Mouse (Mus musculus) urinary bladder, postnatal 10 days (tissue): ENCODE measurements around the gene Ttc33.

Source experiments
- DNase-seq: peaks from one replicate; pipeline ENCODE4 v3.0.0; 2022; ENCODE audit warnings: low spot score

Ttc33 gene

DNA sequence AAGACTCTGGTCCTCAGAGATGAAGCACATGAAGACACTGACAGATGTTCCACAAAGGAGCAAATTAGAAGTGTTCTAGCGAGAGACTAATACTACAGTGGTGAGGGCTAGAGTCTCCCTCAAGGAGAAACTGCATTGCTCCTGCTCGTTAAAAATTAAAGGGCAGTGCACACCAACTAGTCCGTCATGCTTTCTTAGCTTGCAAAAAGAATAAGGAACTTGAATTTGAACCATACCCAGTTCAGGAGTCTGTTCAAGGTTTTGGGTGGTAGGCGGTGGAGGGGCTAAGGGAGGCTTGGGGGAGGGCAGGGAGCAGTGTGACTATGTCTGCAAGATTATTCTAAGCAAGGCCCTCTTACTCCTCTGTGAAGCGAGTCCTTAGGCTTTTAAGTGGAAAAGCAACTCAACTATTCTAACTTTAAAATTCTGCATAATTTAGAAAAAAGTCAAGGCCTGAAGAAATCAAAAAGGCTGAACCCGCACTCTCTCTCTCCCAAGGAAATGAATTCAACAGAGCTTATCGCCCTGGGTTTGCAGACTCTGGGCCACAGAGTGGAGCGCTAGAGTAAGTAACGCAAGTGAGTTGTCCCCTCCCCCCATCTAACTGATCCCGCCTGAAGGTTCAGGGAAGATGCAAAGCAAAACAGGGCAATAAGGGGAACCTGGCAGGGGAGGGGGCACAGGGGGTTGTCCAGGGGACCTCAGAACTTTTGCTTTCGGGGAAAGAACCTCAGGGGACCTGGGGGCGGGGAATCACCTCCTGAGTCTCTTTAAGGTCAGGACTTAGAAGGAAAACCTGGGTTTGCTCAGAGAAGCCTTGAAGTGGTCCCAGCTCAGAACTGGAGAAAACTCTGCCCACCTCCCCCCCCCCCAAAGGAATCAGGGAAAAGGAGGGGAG lies 56.2 kb downstream of the Ttc33 start:
- no peak for DNase-seq

DNA sequence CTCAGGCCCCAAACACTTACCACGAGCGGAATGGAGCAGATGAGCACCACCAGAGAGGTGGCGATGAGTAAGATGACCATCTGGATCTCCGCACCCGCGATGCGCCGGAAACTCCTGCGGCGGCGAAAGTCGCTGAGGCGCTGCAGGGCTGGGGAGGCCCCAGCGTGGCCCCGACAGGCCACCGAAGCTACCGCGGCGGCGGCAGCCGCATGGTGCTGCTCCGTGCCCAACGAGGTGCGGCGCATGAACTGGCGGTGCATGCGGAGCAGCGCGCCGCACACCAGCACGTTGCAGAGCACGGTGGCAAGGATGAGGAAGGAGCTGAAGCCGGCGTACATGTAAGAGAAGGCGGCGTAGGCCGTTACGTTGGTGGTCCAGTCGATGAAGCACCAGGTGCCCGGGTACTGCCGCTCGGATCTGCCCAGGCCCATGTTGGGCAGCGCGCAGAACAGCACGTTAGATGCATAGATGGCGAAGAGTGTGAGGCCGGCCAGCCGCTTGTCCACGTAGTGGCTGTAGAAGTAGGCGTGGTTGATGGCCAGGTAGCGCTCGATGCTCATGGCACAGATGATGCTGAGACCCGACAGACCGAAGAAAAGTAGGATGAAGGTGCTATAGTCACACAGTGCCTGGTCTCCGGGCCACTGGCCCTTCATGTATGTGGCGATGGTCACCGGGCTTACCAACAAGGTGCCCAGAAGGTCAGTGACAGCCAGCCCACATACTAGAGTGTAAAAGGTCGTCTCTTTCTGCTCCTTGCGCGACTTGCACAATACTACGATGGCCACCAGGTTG lies 57.1 kb downstream of the Ttc33 start:
- no peak for DNase-seq

DNA sequence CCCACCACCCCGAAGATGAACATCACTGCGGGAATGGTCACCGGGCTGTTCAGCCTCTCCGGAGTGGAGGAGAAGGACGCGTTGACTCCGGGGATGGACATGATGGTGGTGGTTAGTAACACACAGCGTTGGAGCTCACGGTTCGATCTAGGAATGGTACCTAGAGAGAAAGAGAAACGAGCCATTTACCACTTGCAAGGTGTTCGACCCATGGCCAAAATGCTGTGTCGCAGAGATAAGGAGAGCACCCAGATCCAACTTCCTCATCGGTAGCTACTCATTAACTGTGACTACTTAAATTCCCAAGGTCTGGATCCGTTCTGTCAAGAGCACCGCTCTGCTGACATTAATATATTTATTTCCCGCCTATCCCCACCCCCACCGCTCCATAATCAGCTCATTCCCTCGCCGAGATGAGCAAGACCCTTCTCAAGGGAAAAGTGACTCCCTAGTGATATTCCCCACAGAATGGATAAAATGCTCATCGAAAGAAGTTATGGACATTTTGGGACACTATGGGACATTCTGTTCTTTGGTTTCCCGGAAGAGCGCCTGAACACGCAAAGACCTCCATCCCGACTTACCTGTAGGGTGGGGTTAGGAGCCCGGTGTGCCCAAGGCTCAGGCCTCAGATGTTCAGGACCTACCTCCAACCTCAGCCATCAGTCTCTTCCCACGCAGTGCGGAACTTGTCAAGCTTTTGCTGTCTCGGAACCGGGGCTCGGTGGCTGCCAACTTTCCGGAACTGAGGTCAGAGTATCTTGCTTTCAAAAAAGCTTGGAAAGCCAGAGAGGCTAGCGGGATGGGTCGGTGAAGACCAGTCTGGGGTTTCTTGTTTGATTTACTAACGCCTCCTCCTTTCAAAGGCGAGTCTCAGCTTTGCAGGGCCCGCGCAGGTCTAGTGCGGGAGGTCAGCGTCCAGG lies 58.0 kb downstream of the Ttc33 start:
- no peak for DNase-seq

DNA sequence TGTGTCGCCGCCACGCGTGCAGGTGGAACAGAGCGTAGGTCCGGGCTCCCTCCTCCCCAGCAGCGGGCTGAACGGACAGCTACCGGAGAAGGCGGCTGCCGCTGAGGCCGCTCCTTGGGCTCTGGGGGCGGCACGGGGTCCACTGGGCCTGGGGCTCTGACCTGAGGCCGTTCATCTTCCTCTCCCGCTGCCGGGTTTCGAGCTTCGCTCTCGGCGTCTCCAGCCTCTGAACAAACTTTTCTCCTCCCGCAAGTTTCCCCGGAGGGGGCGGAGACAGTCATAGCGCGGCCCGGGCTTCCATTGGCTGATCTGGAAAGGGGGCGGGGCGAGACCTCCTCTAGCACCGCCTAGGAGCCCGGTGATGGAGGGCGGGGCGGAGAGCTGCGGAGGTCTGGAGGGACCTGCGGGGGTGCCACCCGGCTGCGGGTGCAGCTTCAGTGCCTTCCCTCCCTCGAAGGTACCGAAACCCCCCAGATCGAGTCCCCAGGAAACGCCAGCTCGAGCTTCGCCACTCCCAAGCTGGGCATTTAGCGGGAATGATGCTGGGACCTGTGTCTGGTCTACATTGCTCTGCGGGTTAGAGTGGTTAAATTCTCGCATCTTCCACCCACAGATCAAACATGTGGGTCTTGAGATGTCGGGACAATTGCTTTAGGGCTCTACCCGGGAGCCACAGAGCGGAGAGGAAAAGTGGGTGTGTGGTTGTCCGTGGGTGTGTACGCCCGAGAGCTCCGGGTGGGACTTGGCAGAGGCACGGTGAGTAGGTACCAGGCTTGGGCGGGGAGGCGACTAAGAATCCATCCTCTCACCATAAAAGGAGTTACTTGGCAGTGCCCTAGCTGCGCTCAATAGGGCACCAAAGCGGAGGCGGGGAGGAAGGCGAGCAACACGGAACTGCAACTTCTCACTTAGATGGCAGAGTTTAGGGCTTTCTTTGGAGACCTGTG lies 58.9 kb downstream of the Ttc33 start, which contains the start of gene Ptger4:
TSS of gene Ptger4 (minus strand) at position 229 of the 947 bp plus-strand sequence.
- DNase-seq, result peak; percentile 76

DNA sequence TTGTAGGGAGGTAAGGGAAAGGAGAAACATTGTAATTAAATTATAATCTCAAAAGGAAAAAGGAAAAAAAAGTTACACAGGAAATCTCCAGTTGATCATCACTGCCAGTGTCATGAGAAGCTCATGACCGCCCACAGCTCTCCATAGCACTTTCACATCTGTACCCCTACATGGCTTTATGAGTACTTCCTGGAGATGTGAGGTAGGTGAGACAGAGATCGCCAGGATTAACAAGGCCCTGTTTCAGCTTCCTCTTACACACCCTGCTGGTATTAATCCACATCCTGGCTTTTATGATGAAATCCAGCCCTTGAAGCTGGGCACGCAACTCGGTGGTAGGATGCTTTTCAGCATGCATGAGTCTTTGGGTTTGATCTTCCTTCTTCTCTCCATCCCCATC lies 64.9 kb downstream of the Ttc33 start:
- no peak for DNase-seq

DNA sequence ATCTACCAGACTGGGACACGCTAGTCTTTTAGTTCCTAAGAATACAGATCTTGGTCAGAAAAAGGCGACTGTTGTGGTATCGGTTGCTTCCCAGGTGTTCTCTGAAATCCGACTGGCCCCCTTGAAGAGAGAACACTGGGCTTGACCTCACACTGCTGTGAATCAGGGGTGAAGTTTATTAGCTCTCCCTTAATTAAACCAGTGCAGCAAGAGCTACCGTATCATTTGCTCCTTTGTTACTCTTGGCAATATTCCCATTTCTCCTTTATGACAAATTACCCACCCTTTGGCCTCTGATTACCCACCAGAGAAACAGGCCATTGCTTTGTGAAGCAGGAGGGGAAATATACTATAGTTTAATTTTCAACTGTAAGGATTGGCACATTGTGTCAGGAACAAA lies 74.9 kb downstream of the Ttc33 start:
- no peak for DNase-seq

DNA sequence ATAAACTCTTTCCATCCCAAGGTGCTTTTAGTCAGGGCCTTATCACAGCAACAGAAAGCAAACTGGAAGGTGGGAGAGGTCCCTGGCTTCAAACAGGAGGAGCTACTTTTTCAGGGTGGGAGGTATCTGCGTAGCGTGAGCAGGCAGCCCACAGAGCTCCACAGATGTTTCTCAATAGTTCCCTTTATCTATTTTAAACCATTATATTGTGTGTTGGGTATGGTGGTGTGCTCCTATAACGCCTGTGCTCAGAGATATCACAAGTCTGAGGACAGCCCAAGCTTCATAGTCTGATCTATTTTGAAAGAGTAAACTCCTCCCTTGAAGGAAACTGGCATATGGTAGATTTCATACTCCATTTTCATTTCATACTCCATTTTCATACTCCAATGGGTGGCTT lies 75.7 kb downstream of the Ttc33 start:
- DNase-seq, result no peak

DNA sequence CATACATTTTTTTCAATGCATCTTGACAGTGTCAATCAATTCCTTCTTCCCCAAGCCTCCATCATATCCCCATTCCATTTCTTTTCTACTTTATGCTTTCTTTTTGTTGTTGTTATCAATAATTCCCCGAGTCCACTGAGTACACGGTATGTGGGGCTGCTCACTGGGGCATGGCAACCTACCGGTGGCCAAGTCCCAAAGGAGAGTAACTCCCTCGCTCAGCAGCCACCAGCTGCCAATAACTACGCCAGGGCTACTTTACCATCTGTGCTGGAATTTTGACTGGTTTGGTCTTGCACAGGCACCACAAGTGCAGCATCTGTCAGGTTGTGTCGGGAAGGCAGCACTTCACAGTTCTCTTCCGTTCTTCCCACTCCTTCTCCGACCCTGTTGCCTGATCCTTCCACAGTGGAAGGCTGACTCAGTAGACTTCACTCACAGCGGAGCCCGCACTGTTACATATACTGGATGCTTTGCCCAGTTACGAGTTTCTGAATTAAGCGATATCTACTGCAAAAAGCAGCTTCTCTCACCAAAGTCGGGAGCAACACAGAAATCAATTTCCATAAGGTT lies 76.9 kb downstream of the Ttc33 start:
- no peak for DNase-seq

DNA sequence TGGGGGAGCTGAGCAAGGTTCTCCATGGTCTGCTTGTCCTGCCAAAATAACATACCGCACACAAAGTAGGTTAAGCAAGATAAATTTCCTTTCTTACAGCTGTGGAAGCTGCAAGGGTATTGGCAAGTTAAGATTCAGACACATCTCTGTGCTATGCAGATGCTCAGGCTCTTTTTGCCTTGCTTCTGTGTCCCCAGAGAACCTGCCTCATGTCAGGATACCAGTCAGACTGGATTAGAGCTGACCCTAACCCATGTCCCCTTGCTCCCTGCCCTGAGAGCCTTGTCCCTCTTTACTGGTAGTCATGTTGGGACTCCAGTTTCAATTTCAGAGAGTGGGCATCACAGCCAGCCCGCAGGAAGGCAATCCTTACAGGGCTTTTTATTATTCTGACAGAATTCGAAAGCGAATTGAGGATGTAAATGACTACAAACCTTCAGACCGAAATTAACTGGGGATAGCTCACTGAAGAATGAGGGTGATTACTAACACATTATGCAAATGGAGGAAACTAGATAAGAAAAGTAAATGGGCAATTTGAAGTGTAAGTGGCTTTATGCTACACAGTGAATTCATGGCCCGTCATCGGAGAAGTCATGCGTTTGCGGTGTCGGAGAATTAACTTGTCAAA lies 77.7 kb downstream of the Ttc33 start:
- no peak for DNase-seq

DNA sequence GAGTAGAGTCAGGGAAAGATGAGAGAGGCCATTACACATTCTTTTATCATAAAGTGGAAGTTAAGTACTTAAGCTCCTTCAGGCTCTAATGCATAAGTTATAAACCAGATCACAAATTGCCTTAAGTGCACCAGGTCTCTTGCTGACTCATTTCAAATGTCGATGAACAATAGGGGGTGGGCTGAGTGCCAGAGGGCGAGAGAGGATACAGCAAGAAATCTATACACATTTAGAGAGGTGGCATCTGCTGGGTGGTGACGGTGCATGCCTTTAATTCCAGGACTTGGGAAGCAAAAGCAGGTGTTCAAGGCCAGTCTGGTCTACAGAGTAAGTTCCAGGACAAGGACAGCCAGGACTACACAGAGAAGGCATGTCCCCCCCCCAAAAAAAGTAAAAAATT lies 80.8 kb downstream of the Ttc33 start:
- DNase-seq, result no peak
